8 mouse cellular contexts compared by ENCODE assay signal in the genomic region with DNA sequence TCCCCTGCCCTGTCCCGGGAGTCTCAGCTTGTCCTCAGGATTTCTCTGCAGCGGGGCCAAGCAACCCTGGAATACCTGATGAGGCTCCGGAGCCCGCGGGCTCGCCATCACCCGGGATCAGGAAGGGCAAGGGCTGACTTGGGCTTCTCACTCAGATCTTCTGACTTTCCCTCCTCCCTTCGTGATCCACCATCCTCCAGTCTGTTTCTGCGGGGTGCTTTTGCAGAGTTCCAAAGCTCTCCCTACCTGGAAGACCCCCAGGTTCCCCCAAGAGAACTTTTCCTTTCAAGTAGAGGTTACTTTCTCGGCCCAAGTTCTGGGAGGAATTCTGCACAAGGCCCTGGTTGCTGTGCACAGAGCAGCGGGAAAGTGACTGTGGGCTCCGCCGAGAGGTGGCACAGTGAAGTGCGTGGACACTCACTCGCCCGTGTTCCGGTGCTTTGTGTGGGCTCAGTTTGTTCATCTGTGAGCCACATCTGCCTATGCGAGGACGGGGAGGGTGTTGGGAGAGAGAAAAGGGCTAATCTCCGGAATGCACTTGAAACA. TPM values are rescaled to one million over a fixed set of nuclear protein-coding genes. Genes with fewer than 3 reads are reported as not detected.
DNase-seq lines count a peak whose midpoint lies in the region; ATAC-seq and TF ChIP-seq lines count a peak whose summit lies in the region.

No protein-coding gene starts in this region.

- H3K4me3 ChIP-seq in C2C12 (ENCODE audit: insufficient read depth, poor library complexity, severe bottlenecking) = peak overlapping the region; percentile 39
- peak overlapping the region; percentile 90 for H3K4me3 ChIP-seq in embryonic facial prominence, embryonic 14.5 days (ENCODE audit: low read depth, low read length)
- peak overlapping the region; percentile 93 for H3K4me3 ChIP-seq in heart, embryonic 10.5 days
- H3K4me3 ChIP-seq in kidney, embryonic 15.5 days (replicated peaks) = peak overlapping the region; percentile 92
- H3K4me3 ChIP-seq in liver, embryonic 14.5 days (ENCODE audit: insufficient read depth in 1 of 2, low read depth in 2 of 2, low read length in 2 of 2) = peak overlapping the region; percentile 67 to 70
- H3K4me3 ChIP-seq in neural tube, embryonic 12.5 days = peak overlapping the region; percentile 84
- peak overlapping the region; percentile 87 for H3K4me3 ChIP-seq in testis, adult 2 months (ENCODE audit: control insufficient read depth, low read depth, low read length)

- no peaks in the 10 kb centered on the region for H3K79me2 ChIP-seq in C2C12 (ENCODE audit: control insufficient read depth, insufficient read depth)

- H3K9me3 ChIP-seq in embryonic facial prominence, embryonic 14.5 days (ENCODE audit: control insufficient read depth, low read length) = no peaks in the 10 kb centered on the region
- H3K9me3 ChIP-seq in heart, embryonic 10.5 days = no peaks in the 10 kb centered on the region
- no peaks in the 10 kb centered on the region for H3K9me3 ChIP-seq in kidney, embryonic 15.5 days (replicated peaks)
- no peaks in the 10 kb centered on the region for H3K9me3 ChIP-seq in liver, embryonic 14.5 days (ENCODE audit: control insufficient read depth, low read length)
- H3K9me3 ChIP-seq in neural tube, embryonic 12.5 days = no peaks in the 10 kb centered on the region

- peak; percentile 37; the same call in 1 of the 2 replicates for ATAC-seq in embryonic facial prominence, embryonic 14.5 days (ENCODE audit: low read depth)
- no peak for ATAC-seq in kidney, embryonic 15.5 days (replicated peaks; ENCODE audit: low FRiP score)
- no peak for ATAC-seq in liver, embryonic 14.5 days (ENCODE audit: insufficient read depth)
- peak; percentile 49 for ATAC-seq in neural tube, embryonic 12.5 days (ENCODE audit: low FRiP score, low read depth)

- peaks cover 10% of the 10 kb centered on the region; the same call in 1 of the 2 replicates for H3K4me1 ChIP-seq in embryonic facial prominence, embryonic 14.5 days (ENCODE audit: control insufficient read depth, insufficient read depth, low read length)
- H3K4me1 ChIP-seq in heart, embryonic 10.5 days = peaks cover 25% of the 10 kb centered on the region
- H3K4me1 ChIP-seq in kidney, embryonic 15.5 days = peaks cover 22% of the 10 kb centered on the region
- H3K4me1 ChIP-seq in liver, embryonic 14.5 days (replicated peaks; ENCODE audit: control insufficient read depth in 2 of 2, insufficient read depth in 2 of 2, low read length in 1 of 2) = peaks cover 8 to 16% of the 10 kb centered on the region in 2 experiments
- H3K4me1 ChIP-seq in neural tube, embryonic 12.5 days = peaks cover 12% of the 10 kb centered on the region
- H3K4me1 ChIP-seq in testis, adult 2 months (ENCODE audit: control insufficient read depth, insufficient read depth, low read length) = peaks cover 9% of the 10 kb centered on the region

- under 1% methylated on average over 19 of the region's 20 CpGs for WGBS in embryonic facial prominence, embryonic 14.5 days
- WGBS in heart, embryonic 10.5 days = 0% methylated on average over 20 of the region's 20 CpGs
- WGBS in kidney, embryonic 15.5 days = under 1% methylated on average over 20 of the region's 20 CpGs
- WGBS in liver, embryonic 14.5 days (ENCODE audit: insufficient replicate concordance) = under 1% methylated on average over 20 of the region's 20 CpGs
- WGBS in neural tube, embryonic 12.5 days = under 1% methylated on average over 20 of the region's 20 CpGs

- H3K4me2 ChIP-seq in embryonic facial prominence, embryonic 14.5 days (ENCODE audit: low read depth, low read length) = peak overlapping the region; percentile 94
- H3K4me2 ChIP-seq in kidney, embryonic 15.5 days = peak overlapping the region; percentile 95
- H3K4me2 ChIP-seq in liver, embryonic 14.5 days (ENCODE audit: low read depth) = peak overlapping the region; percentile 88
- H3K4me2 ChIP-seq in neural tube, embryonic 12.5 days (replicated peaks) = peak overlapping the region; percentile 99

- peak overlapping the region; percentile 64 for H3ac ChIP-seq in C2C12 (ENCODE audit: control insufficient read depth, insufficient read length, low read depth)

- H3K27me3 ChIP-seq in C2C12 (ENCODE audit: control insufficient read depth, insufficient read depth, insufficient read length) = no peaks in the 10 kb centered on the region
- no peaks in the 10 kb centered on the region for H3K27me3 ChIP-seq in embryonic facial prominence, embryonic 14.5 days (replicated peaks; ENCODE audit: control insufficient read depth, insufficient read depth, low read length)
- H3K27me3 ChIP-seq in heart, embryonic 10.5 days (ENCODE audit: insufficient read depth, poor library complexity, severe bottlenecking) = no peaks in the 10 kb centered on the region
- no peaks in the 10 kb centered on the region for H3K27me3 ChIP-seq in kidney, embryonic 15.5 days
- no peaks in the 10 kb centered on the region for H3K27me3 ChIP-seq in liver, embryonic 14.5 days (ENCODE audit: control insufficient read depth, insufficient read depth, low read length)
- no peaks in the 10 kb centered on the region for H3K27me3 ChIP-seq in neural tube, embryonic 12.5 days (replicated peaks)
- H3K27me3 ChIP-seq in testis, adult 2 months (ENCODE audit: control insufficient read depth, insufficient read depth, low read length) = no peaks in the 10 kb centered on the region

- TF ChIP-seq CTCF in C2C12 (IDR thresholded peaks at IDR 0.05; ENCODE audit: control insufficient read depth, insufficient read depth, insufficient read length) = no peak
- TF ChIP-seq CTCF in liver, embryonic 14.5 days (IDR thresholded peaks at IDR 0.05; ENCODE audit: low read depth) = peak; percentile 55; the same call in 1 of the 2 replicates
- no peak for TF ChIP-seq CTCF in testis, adult 2 months (IDR thresholded peaks at IDR 0.05; ENCODE audit: control insufficient read depth, insufficient read depth, insufficient replicate concordance, low read depth, low read length)

- TF ChIP-seq POLR2A in testis, adult 2 months (IDR thresholded peaks at IDR 0.05; ENCODE audit: control insufficient read depth, low read depth, low read length) = no peak

- peak overlapping the region; percentile 83 for H3K27ac ChIP-seq in embryonic facial prominence, embryonic 14.5 days (replicated peaks; ENCODE audit: low read depth, low read length)
- H3K27ac ChIP-seq in heart, embryonic 10.5 days = peak overlapping the region; percentile 94
- H3K27ac ChIP-seq in kidney, embryonic 15.5 days = peak overlapping the region; percentile 91
- H3K27ac ChIP-seq in liver, embryonic 14.5 days = peak overlapping the region; percentile 2
- H3K27ac ChIP-seq in neural tube, embryonic 12.5 days = 0 out of 2 replicates have a peak overlapping the region, but pooled peaks have one; percentile 37
- H3K27ac ChIP-seq in testis, adult 2 months (ENCODE audit: control insufficient read depth, insufficient read depth, low read depth, low read length) = peak overlapping the region; percentile 45

- no peaks in the 10 kb centered on the region for H3K36me3 ChIP-seq in C2C12 (ENCODE audit: control insufficient read depth, insufficient read depth)
- no peaks in the 10 kb centered on the region for H3K36me3 ChIP-seq in embryonic facial prominence, embryonic 14.5 days (ENCODE audit: control insufficient read depth, insufficient read depth, low read length)
- no peaks in the 10 kb centered on the region for H3K36me3 ChIP-seq in heart, embryonic 10.5 days
- H3K36me3 ChIP-seq in kidney, embryonic 15.5 days = no peaks in the 10 kb centered on the region
- H3K36me3 ChIP-seq in liver, embryonic 14.5 days (replicated peaks; ENCODE audit: control insufficient read depth, insufficient read depth, low read depth) = no peaks in the 10 kb centered on the region
- no peaks in the 10 kb centered on the region for H3K36me3 ChIP-seq in neural tube, embryonic 12.5 days
- no peaks in the 10 kb centered on the region for H3K36me3 ChIP-seq in testis, adult 2 months (ENCODE audit: control insufficient read depth, insufficient read depth, low read length)

- no peak for TF ChIP-seq EP300 in liver, embryonic 14.5 days (IDR thresholded peaks at IDR 0.05; ENCODE audit: low read depth)

- peak; percentile 49 for DNase-seq in adrenal gland, postnatal 25 days
- peak; percentile 49 for DNase-seq in embryonic facial prominence, embryonic 14.5 days (ENCODE audit: low spot score)
- DNase-seq in heart, embryonic 10.5 days (ENCODE audit: low spot score) = peak; percentile 80
- DNase-seq in liver, embryonic 14.5 days (ENCODE audit: low read depth in 3 of 3, low spot score in 3 of 3) = peak in 1 of 3 experiments; percentile 22

- no peaks in the 10 kb centered on the region for H3K79me3 ChIP-seq in C2C12 (ENCODE audit: low read depth)

- H3K9ac ChIP-seq in embryonic facial prominence, embryonic 14.5 days (ENCODE audit: low read depth, low read length) = peak overlapping the region; percentile 81
- H3K9ac ChIP-seq in kidney, embryonic 15.5 days = peak overlapping the region; percentile 85
- H3K9ac ChIP-seq in liver, embryonic 14.5 days (replicated peaks) = peak overlapping the region; percentile 63
- H3K9ac ChIP-seq in neural tube, embryonic 12.5 days = peak overlapping the region; percentile 82

TF ChIP-seq in C2C12, 6 proteins besides CTCF, POLR2A, EP300 and RAD21:
- no peak for TF ChIP-seq MAX (IDR thresholded peaks at IDR 0.05)
- no peak for TF ChIP-seq MYOD1 (IDR thresholded peaks at IDR 0.05; ENCODE audit: control insufficient read depth, insufficient read length, low read depth)
- TF ChIP-seq USF1 (IDR thresholded peaks at IDR 0.05; ENCODE audit: low read depth) = no peak
- TF ChIP-seq MYOG (IDR thresholded peaks at IDR 0.05; ENCODE audit: control insufficient read depth, extremely low read depth, insufficient read length) = no peak
- TF ChIP-seq CEBPB (IDR thresholded peaks at IDR 0.05; ENCODE audit: low read depth) = no peak
- no peak for TF ChIP-seq FOSL1 (IDR thresholded peaks at IDR 0.05; ENCODE audit: insufficient read depth, low read length, poor library complexity, severe bottlenecking)

RNA-seq across cellular contexts. Expression of a gene that starts 0.6 kb away (rescaled TPM):
- 6.7 TPM for polyA plus RNA-seq in C2C12 (2012; fragmentation: generic; extraction: Trizol)
- total RNA-seq in adrenal gland, postnatal 25 days (2021) = 72.2 and 83.9 TPM in 2 replicates
- 30.8 and 39.7 TPM in 2 replicates for polyA plus RNA-seq in embryonic facial prominence, embryonic 14.5 days (2014; fragmentation: Nextera tagmentation; extraction: Ambion mirVana)
- polyA plus RNA-seq in heart, embryonic 10.5 days (2016; fragmentation: Nextera tagmentation; extraction: Ambion mirVana) = 41.9 and 45.6 TPM in 2 replicates
- 45.4 and 48.9 TPM in 2 replicates for polyA plus RNA-seq in kidney, embryonic 15.5 days (2015; fragmentation: Nextera tagmentation; extraction: Ambion mirVana)
- polyA plus RNA-seq in liver, embryonic 14.5 days (2012; rRNA removed) = 38.8 and 43.3 TPM in 2 replicates
- 101 and 106 TPM in 2 replicates for polyA plus RNA-seq in liver, embryonic 14.5 days (2014; fragmentation: Nextera tagmentation; extraction: Ambion mirVana)
- polyA plus RNA-seq in neural tube, embryonic 12.5 days (2016; fragmentation: Nextera tagmentation; extraction: Ambion mirVana) = 50.3 and 57.8 TPM in 2 replicates
- 5.9 TPM in 2 replicates for polyA plus RNA-seq in testis, adult 2 months (2012; rRNA removed)

Comparison
In these comparisons a context has a peak if more than half of its experiments do, and no peak if none do; other contexts are left out.
1. H3K4me3 ChIP-seq: peak in every context shown above with its lines; median percentile 93 in heart, embryonic 10.5 days; 92 in kidney, embryonic 15.5 days; 90 in embryonic facial prominence, embryonic 14.5 days; 87 in testis, adult 2 months; 84 in neural tube, embryonic 12.5 days; 68 in liver, embryonic 14.5 days; 39 in C2C12.
2. ATAC-seq: peak in embryonic facial prominence, embryonic 14.5 days (single experiment) and neural tube, embryonic 12.5 days (single experiment); none in kidney, embryonic 15.5 days (single experiment) and liver, embryonic 14.5 days (single experiment).
3. H3K27ac ChIP-seq: peak in every context shown above with its lines; median percentile 94 in heart, embryonic 10.5 days; 91 in kidney, embryonic 15.5 days; 83 in embryonic facial prominence, embryonic 14.5 days; 45 in testis, adult 2 months; 37 in neural tube, embryonic 12.5 days; 2 in liver, embryonic 14.5 days.
4. Peak in every context shown above with its lines, with median percentiles within 50 percentile points of each other: H3K4me2 ChIP-seq and H3K9ac ChIP-seq.